Mouse (Mus musculus) erythroblast, adult 5-6 weeks (primary cell): ENCODE measurements around the gene Gpr183. TPM values are rescaled to one million over a fixed set of nuclear protein-coding genes. Genes with fewer than 3 reads are reported as not detected.

Experiments
- ATAC-seq: replicated peaks from 2 replicates; pipeline ENCODE4 v1.8.0; 2016; ENCODE audit warnings: moderate number of reproducible peaks, mild to moderate bottlenecking, moderate TSS enrichment, inconsistent platforms; ENCODE audit not compliant: poor library complexity, low FRiP score, severe bottlenecking
- total RNA-seq, 2 experiments: library from RNA; stranded (forward) in 1 of 2; stranded (reverse) in 1 of 2; fragments of 150-400 nt in 1 of 2; fragments of 200-764, 138-1000 nt in 1 of 2; gene quantifications; 2 replicates each; pipeline versions ENCODE4 v1.2.3 to v1.2.4; 2015 to 2017; ENCODE audit warnings: low replicate concordance in 2 of 2

Gene Gpr183
- total RNA-seq (2015; ENCODE audit: low replicate concordance) (0.19 and 1.7 TPM in 2 replicates), total RNA-seq (2017; ENCODE audit: low replicate concordance) (0.98 and 2.3 TPM in 2 replicates)

- ATAC-seq: no peak
These were observed at the start of gene Gpr183 for GRCm38 (mm10) chr14:121964990-121965389. Gene Gpr183 (minus strand): TSS chr14:121965195.

- no peak for ATAC-seq
These were observed 48.5 kb upstream of the Gpr183 start for GRCm38 (mm10) chr14:122013417-122013951.

GRCm38 (mm10) chr14:122012814-122013213, 47.8 kb upstream of the Gpr183 start:
- ATAC-seq: no peak

GRCm38 (mm10) chr14:122012193-122012592, 47.2 kb upstream of the Gpr183 start:
- no peak for ATAC-seq

GRCm38 (mm10) chr14:122011768-122012167, 46.8 kb upstream of the Gpr183 start:
- no peak for ATAC-seq

- no peak for ATAC-seq
These were observed 45.3 kb upstream of the Gpr183 start for GRCm38 (mm10) chr14:122010301-122010700.

- ATAC-seq: no peak
These were observed 44.5 kb upstream of the Gpr183 start for GRCm38 (mm10) chr14:122009502-122009901.

GRCm38 (mm10) chr14:122008261-122008660, 43.3 kb upstream of the Gpr183 start:
- ATAC-seq: no peak

GRCm38 (mm10) chr14:122003812-122004211, 38.8 kb upstream of the Gpr183 start:
- no peak for ATAC-seq

- ATAC-seq: no peak
These were observed 37.2 kb upstream of the Gpr183 start for GRCm38 (mm10) chr14:122002224-122002623.

- no peak for ATAC-seq
These were observed 35.5 kb upstream of the Gpr183 start for GRCm38 (mm10) chr14:122000346-122001105.

GRCm38 (mm10) chr14:121999455-121999854, 34.5 kb upstream of the Gpr183 start:
- ATAC-seq: no peak

- ATAC-seq: no peak
These were observed 31.8 kb upstream of the Gpr183 start for GRCm38 (mm10) chr14:121996786-121997185.

GRCm38 (mm10) chr14:121995557-121995870, 30.5 kb upstream of the Gpr183 start:
- ATAC-seq: no peak

GRCm38 (mm10) chr14:121994846-121995556, 30.0 kb upstream of the Gpr183 start:
- no peak for ATAC-seq

- no peak for ATAC-seq
These were observed 29.2 kb upstream of the Gpr183 start for GRCm38 (mm10) chr14:121994171-121994700.

GRCm38 (mm10) chr14:121993616-121994015, 28.6 kb upstream of the Gpr183 start:
- no peak for ATAC-seq

GRCm38 (mm10) chr14:121992395-121993280, 27.6 kb upstream of the Gpr183 start:
- ATAC-seq: no peak

- ATAC-seq: no peak
These were observed 26.9 kb upstream of the Gpr183 start for GRCm38 (mm10) chr14:121991921-121992320.

- no peak for ATAC-seq
These were observed 25.9 kb upstream of the Gpr183 start for GRCm38 (mm10) chr14:121990897-121991296.
